ENCODE assay signal across 20 mouse cellular contexts in the genomic region with DNA sequence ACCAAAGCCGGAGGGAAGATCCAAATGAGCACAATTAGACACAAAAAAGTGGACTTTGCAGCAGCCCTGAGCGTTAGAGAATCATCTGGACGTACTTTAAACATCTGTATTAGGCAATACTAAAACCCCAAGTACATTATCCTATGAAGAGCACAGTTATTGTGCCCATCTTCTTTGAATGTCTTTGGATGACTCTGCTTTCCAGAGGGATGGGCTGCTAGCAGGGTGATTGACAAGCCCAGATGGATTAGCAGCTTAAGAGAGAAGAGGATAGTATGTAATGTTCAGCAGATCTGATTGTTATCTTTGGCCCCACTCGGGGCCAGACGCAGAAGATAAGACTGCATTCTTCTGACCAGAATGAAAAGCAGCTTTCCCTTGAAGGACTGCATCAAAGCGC.
"Had no signal": no experiment of that assay in that cellular context is flagged by ENCODE, and none has a peak within 500 bp of the region (broad histone marks: within the 10 kb centered on the region; RNA-seq: fewer than 3 reads in every experiment).

No protein-coding gene starts in this region.

- DNase-seq: kidney, adult 18-20 months; kidney, adult 9 months; kidney, postnatal 14 days; kidney, postnatal 4 days; left cerebral cortex, postnatal 4 days; liver, postnatal 0 days; midbrain, embryonic 14.5 days; retina, postnatal 1 day; right cerebral cortex, postnatal 25 days; spleen, adult 18-20 months; thymus, postnatal 25 days had no signal

- H3K27ac ChIP-seq: limb, embryonic 12.5 days; limb, embryonic 15.5 days; liver, embryonic 14.5 days; macrophage; neural tube, embryonic 13.5 days; stomach, embryonic 15.5 days had no signal

- H3K9me3 ChIP-seq: limb, embryonic 12.5 days; limb, embryonic 15.5 days; neural tube, embryonic 13.5 days; stomach, embryonic 15.5 days had no signal

- H3K36me3 ChIP-seq: limb, embryonic 12.5 days; limb, embryonic 15.5 days; neural tube, embryonic 13.5 days; stomach, embryonic 15.5 days had no signal

- H3K4me2 ChIP-seq: limb, embryonic 12.5 days; limb, embryonic 15.5 days; liver, embryonic 11.5 days; neural tube, embryonic 13.5 days; stomach, embryonic 15.5 days had no signal

- H3K9ac ChIP-seq: limb, embryonic 12.5 days; limb, embryonic 15.5 days; liver, embryonic 14.5 days; liver, postnatal 0 days; neural tube, embryonic 13.5 days; stomach, embryonic 15.5 days had no signal

- ATAC-seq: intestine, embryonic 16.5 days; liver, postnatal 0 days had no signal

- H3K27me3 ChIP-seq: limb, embryonic 12.5 days; limb, embryonic 15.5 days; neural tube, embryonic 13.5 days; stomach, embryonic 15.5 days had no signal

- H3K4me3 ChIP-seq: limb, embryonic 12.5 days; limb, embryonic 15.5 days; myocyte; neural tube, embryonic 13.5 days; stomach, embryonic 15.5 days had no signal

- H3K4me1 ChIP-seq: limb, embryonic 12.5 days; stomach, embryonic 15.5 days had no signal
